Mouse (Mus musculus) heart, postnatal 0 days (tissue): ENCODE measurements around the gene Pde2a.

Experiments
- CTCF ChIP-seq: IDR thresholded peaks from 2 replicates; pipeline ENCODE4 v1.5.1; 2016; ENCODE audit warnings: antibody characterized with exemption, control low read depth, low read depth
- EP300 ChIP-seq: IDR thresholded peaks from 2 replicates; pipeline ENCODE4 v1.6.1; 2016; ENCODE audit warnings: antibody characterized with exemption, low read depth

DNA sequence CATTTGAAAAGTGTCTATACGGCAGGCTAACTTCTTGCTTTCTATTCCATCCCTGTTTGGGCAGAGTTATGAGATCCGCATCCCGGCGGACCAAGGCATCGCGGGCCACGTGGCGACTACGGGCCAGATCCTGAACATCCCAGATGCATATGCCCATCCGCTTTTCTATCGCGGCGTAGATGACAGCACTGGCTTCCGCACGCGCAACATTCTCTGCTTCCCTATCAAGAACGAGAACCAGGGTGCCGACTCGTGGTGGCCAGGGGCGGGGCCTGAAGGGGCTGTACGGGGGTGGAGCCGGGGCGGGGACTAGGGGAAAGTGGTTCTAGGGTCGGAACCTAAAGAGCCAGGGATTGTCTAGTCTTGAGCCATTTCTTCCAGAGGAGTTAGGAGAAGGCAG lies 83.0 kb downstream of the Pde2a start:
- no peak for TF ChIP-seq EP300
- no peak for TF ChIP-seq CTCF
